Mouse (Mus musculus): Measurements from ENCODE around the gene Arid2. TPM values are rescaled to one million over a fixed set of nuclear protein-coding genes. Genes with fewer than 3 reads are reported as not detected.

Arid2 gene
- 26.6 TPM for polyA plus RNA-seq (2017; shearing (Covaris generic))

DNA sequence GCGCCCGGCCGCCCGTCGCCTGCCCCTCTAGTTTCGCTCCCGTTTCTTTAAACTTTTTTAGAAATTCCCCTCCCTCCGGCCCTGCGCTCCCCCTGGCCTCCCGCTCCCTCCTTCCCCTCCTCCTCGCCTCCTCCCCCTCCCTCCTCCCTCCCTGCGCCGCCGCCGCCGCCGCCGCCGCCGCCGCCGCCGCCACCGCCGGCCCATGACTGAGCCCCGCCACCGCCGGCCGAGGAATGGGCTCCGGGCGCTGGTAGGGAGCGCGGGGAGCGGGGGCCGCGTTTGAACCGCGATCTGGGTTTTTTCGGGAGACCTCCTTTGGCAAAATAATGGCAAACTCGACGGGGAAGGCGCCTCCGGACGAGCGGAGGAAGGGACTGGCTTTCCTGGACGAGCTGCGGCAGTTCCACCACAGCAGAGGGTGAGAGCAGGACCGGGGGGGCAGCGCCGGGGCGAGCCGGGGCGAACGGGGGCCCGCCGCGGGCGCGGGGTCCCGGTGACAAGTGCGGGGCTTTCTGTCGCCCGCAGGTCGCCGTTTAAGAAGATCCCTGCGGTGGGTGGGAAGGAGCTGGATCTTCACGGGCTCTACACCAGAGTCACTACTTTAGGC lies at the start of gene Arid2:
TSS of gene Arid2 (plus strand) at position 150 of the 607 bp plus-strand sequence.

Other genes with a start within 250 kb of the Arid2 start
- gene Scaf11, start 173.3 kb downstream of the Arid2 start, polyA plus RNA-seq (2017; shearing (Covaris generic)): 27.9 TPM

Data from inflammation-experienced regulatory T-cells, adult 16 weeks (primary cell).